Mouse (Mus musculus): Measurements from ENCODE around the gene Srcap. TPM values are rescaled to one million over a fixed set of nuclear protein-coding genes. Genes with fewer than 3 reads are reported as not detected.
"Not testable (repeated sequence)": the region's sequence is repeated elsewhere in the genome, so short reads cannot be mapped to it uniquely, and the experiment has no call there.

The Srcap gene
- polyA plus RNA-seq, 1 experiment from 2014 or later: 51.3 TPM

GRCm38 (mm10) chr7:127476336-127476735 lies 35.4 kb upstream of the Srcap start:
- Histone ChIP-seq H3K4me1 (replicated peaks) (peaks cover 46% of the 10 kb centered on the region), H3K4me2 (no peak overlapping the region), H3K4me3 (no peak overlapping the region), H3K27ac (no peak overlapping the region), H3K9me3 (no peaks in the 10 kb centered on the region), H3K9ac (no peak overlapping the region), H3K27me3 (no peaks in the 10 kb centered on the region), H3K36me3 (peaks cover 42% of the 10 kb centered on the region)
- ATAC-seq (ENCODE audit: low FRiP score): no peak
- 97% methylated on average over 11 of the region's 11 CpGs for WGBS

- H3K9ac ChIP-seq: peak overlapping the region; percentile 99
- peaks cover 47% of the 10 kb centered on the region for H3K36me3 ChIP-seq
- H3K4me1 ChIP-seq (replicated peaks): peaks cover 47% of the 10 kb centered on the region
- 78% methylated on average over 4 of the region's 4 CpGs for WGBS
- no peaks in the 10 kb centered on the region for H3K27me3 ChIP-seq
- H3K4me3 ChIP-seq: peak overlapping the region; percentile 97
- H3K4me2 ChIP-seq: peak overlapping the region; percentile 100
- ATAC-seq (ENCODE audit: low FRiP score): no peak
- no peaks in the 10 kb centered on the region for H3K9me3 ChIP-seq
- H3K27ac ChIP-seq: peak overlapping the region; percentile 94
Measured at GRCm38 (mm10) chr7:127476855-127477254, 34.9 kb upstream of the Srcap start.

- Histone ChIP-seq H3K9me3 (no peaks in the 10 kb centered on the region), H3K4me1 (replicated peaks) (peaks cover 46% of the 10 kb centered on the region), H3K27ac (peak overlapping the region; percentile 94), H3K4me3 (peak overlapping the region; percentile 97), H3K4me2 (peak overlapping the region; percentile 100), H3K36me3 (peaks cover 57% of the 10 kb centered on the region), H3K27me3 (no peaks in the 10 kb centered on the region), H3K9ac (peak overlapping the region; percentile 99)
- WGBS: under 1% methylated on average over 50 of the region's 50 CpGs
- ATAC-seq (ENCODE audit: low FRiP score): peak; percentile 94
Measured at GRCm38 (mm10) chr7:127477687-127478634, 33.8 kb upstream of the Srcap start.

DNA sequence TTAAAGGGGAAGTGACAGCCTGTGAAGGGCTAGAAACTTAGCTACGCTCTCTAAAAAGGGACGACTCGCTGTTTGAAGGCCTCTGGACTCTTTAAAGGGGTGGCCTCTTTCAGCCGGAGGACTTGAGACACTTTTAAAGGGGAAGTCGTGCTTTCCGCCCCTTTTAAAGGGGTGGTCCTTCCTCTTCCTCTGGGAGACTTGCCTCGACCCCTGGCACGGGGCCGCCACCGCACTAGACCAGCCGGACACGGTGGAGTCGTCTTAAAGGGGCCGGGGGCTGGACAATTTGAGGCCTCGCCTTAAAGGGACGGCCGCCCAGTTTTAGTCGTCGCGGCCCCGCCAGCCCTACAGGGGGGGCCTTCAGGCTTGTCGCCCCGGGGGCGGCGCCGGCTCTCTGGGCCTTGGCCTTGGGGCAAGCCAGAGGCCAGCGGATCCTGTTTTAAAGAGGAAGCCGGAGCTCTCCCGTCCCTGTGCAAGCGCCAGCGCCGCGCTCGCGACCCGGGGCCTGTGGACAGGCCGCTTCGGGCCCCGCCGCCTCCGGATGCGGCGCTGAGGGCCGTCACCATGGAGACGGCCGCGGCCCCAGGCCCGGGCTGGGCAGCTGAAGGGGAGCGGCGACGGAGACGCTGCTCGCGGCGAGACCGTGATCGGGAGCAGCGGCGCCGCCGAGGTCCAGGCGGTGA lies 33.0 kb upstream of the Srcap start, which contains the start of gene Fbrs:
TSS of gene Fbrs (plus strand) at position 565 of the 683 bp plus-strand sequence.
- peak; percentile 78 for ATAC-seq (ENCODE audit: low FRiP score)
- Histone ChIP-seq H3K4me2 (peak within 1 kb of the TSS; percentile 100), H3K4me1 (replicated peaks) (peaks cover 44% of the 10 kb centered on the region), H3K27ac (peak within 1 kb of the TSS; percentile 94), H3K4me3 (peak within 1 kb of the TSS; percentile 97), H3K27me3 (no peaks in the 10 kb centered on the region), H3K9me3 (no peaks in the 10 kb centered on the region), H3K36me3 (peaks cover 59% of the 10 kb centered on the region), H3K9ac (peak within 1 kb of the TSS; percentile 99)
- WGBS: under 1% methylated on average over 56 of the region's 62 CpGs

- no peaks in the 10 kb centered on the region for H3K27me3 ChIP-seq
- H3K4me2 ChIP-seq: peak overlapping the region; percentile 100
- peak overlapping the region; percentile 97 for H3K4me3 ChIP-seq
- ATAC-seq (ENCODE audit: low FRiP score): no peak
- 5% methylated on average over 47 of the region's 48 CpGs for WGBS
- H3K36me3 ChIP-seq: peaks cover 59% of the 10 kb centered on the region
- H3K4me1 ChIP-seq (replicated peaks): peaks cover 44% of the 10 kb centered on the region
- H3K27ac ChIP-seq: peak overlapping the region; percentile 94
- H3K9ac ChIP-seq: peak overlapping the region; percentile 99
- H3K9me3 ChIP-seq: no peaks in the 10 kb centered on the region
Measured at GRCm38 (mm10) chr7:127479318-127480225, 32.2 kb upstream of the Srcap start.

DNA sequence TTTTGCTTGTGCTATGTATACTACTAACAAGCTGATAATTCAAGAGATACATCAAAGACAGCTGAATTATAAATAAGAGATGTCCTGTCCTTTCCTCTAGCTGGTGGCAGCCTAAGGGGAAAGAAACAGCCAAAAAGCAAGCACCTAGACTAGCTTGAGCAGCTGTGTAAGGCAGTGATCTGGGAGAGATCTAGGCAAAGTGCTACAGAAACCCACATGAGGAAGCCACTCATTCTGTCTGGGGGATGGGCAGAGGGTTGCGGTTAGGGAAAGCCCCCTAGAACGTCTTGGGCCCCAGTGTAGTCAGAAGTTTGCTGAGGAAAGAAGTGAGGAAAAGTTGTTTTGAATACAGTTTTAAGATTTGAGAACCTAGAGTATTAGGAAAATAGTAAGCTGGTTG lies 31.5 kb upstream of the Srcap start:
- H3K27me3 ChIP-seq: no peaks in the 10 kb centered on the region
- ATAC-seq (ENCODE audit: low FRiP score): no peak
- H3K4me1 ChIP-seq (replicated peaks): peaks cover 44% of the 10 kb centered on the region
- peak overlapping the region; percentile 99 for H3K9ac ChIP-seq
- no peaks in the 10 kb centered on the region for H3K9me3 ChIP-seq
- H3K4me3 ChIP-seq: peak overlapping the region; percentile 97
- peak overlapping the region; percentile 100 for H3K4me2 ChIP-seq
- H3K27ac ChIP-seq: no peak overlapping the region
- peaks cover 59% of the 10 kb centered on the region for H3K36me3 ChIP-seq
- 82% methylated on average over 2 of the region's 2 CpGs for WGBS

DNA sequence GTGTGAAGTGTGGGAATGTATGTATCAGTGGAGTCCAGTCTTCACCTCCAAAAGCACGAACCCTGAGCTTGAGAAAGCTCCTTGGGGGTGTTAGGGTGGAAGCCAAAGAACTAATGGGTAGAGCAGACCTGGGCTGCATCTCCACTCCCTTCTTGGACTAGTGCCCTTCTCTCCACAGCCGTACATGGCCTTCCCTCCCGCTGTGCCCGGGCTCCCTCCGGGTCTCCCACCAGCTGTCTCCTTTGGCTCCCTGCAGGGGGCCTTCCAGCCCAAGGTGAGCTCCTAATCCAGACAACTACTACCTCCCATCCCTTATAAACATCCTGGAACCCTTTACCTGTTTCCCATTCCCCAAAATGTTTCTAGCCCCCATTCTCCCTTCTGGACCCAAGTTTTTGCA lies 26.4 kb upstream of the Srcap start:
- no peak overlapping the region for H3K4me3 ChIP-seq
- peaks cover 24% of the 10 kb centered on the region for H3K4me1 ChIP-seq (replicated peaks)
- H3K9me3 ChIP-seq: no peaks in the 10 kb centered on the region
- H3K9ac ChIP-seq: no peak overlapping the region
- H3K4me2 ChIP-seq: no peak overlapping the region
- no peak for ATAC-seq (ENCODE audit: low FRiP score)
- 74% methylated on average over 5 of the region's 5 CpGs for WGBS
- no peaks in the 10 kb centered on the region for H3K27me3 ChIP-seq
- H3K27ac ChIP-seq: no peak overlapping the region
- peaks cover 94% of the 10 kb centered on the region for H3K36me3 ChIP-seq

GRCm38 (mm10) chr7:127488364-127488763 lies 23.4 kb upstream of the Srcap start:
- H3K4me3 ChIP-seq, H3K9ac ChIP-seq: not testable (repeated sequence)
- WGBS: 86% methylated on average over 5 of the region's 5 CpGs

DNA sequence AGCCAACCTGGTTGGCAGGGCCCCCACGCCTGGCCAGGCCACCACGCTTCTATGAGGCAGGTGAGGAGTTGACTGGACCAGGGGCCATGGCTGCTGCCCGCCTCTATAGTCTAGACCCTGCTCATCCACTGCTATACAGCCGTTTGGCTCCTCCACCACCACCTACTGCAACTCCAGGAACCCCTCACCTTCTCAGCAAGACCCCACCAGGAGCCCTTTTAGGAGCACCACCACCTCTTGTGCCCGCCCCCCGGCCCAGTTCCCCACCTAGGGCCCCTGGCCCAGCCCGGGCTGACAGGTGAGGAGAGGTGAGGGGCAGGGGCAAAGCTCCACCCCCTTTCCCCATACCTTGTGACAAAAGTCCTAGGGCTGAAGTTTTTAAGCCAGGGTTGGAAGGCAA lies 21.8 kb upstream of the Srcap start:
- Histone ChIP-seq H3K27me3 (no peaks in the 10 kb centered on the region), H3K36me3 (peaks cover 77% of the 10 kb centered on the region), H3K9ac (no peak overlapping the region), H3K4me3 (no peak overlapping the region), H3K4me2 (no peak overlapping the region), H3K27ac (no peak overlapping the region), H3K9me3 (no peaks in the 10 kb centered on the region), H3K4me1 (replicated peaks) (no peaks in the 10 kb centered on the region)
- over 99% methylated on average over 7 of the region's 7 CpGs for WGBS
- ATAC-seq (ENCODE audit: low FRiP score): no peak

More at GRCm38 (mm10) chr7:127488364-127488763, 23.4 kb upstream of the Srcap start:
- H3K4me2 ChIP-seq; H3K4me1 ChIP-seq (replicated peaks); ATAC-seq (ENCODE audit: low FRiP score); H3K27me3 ChIP-seq; H3K27ac ChIP-seq; H3K9me3 ChIP-seq: not testable (repeated sequence)
- H3K36me3 ChIP-seq: peaks cover 93% of the 10 kb centered on the region

GRCm38 (mm10) chr7:127491846-127492245 lies 19.9 kb upstream of the Srcap start:
- peaks cover 58% of the 10 kb centered on the region for H3K36me3 ChIP-seq
- 95% methylated on average over 3 of the region's 3 CpGs for WGBS
- no peak for ATAC-seq (ENCODE audit: low FRiP score)
- no peak overlapping the region for H3K9ac ChIP-seq
- H3K4me1 ChIP-seq (replicated peaks): no peaks in the 10 kb centered on the region
- H3K4me2 ChIP-seq: no peak overlapping the region
- H3K4me3 ChIP-seq: no peak overlapping the region
- no peaks in the 10 kb centered on the region for H3K27me3 ChIP-seq
- H3K27ac ChIP-seq: no peak overlapping the region
- no peaks in the 10 kb centered on the region for H3K9me3 ChIP-seq

GRCm38 (mm10) chr7:127494648-127495047 lies 17.1 kb upstream of the Srcap start:
- no peak for ATAC-seq (ENCODE audit: low FRiP score)
- Histone ChIP-seq H3K9me3 (no peaks in the 10 kb centered on the region), H3K27ac (no peak overlapping the region), H3K27me3 (no peaks in the 10 kb centered on the region), H3K36me3 (peaks cover 33% of the 10 kb centered on the region), H3K9ac (no peak overlapping the region), H3K4me3 (no peak overlapping the region), H3K4me1 (replicated peaks) (no peaks in the 10 kb centered on the region), H3K4me2 (no peak overlapping the region)

DNA sequence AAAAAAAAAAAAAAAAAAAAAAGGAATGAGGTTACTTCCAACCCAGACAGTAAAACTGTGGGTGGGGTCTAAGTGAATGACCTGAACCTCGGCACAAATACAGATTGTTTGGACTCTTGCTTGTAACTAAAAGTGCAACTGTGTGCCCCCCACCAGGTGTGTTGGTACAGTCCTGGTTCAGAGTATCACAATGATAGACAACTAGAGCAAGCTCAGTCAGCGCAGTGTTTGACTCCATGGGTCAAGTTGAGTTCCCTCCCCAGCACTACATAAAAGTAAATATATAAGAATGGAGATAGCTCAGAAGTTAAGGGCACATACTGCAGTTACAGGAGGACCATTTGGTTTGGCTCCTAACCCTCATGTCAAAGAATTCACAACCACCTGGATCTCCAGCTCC lies 14.4 kb upstream of the Srcap start:
- no peaks in the 10 kb centered on the region for H3K4me1 ChIP-seq (replicated peaks)
- H3K4me3 ChIP-seq: no peak overlapping the region
- H3K27me3 ChIP-seq: no peaks in the 10 kb centered on the region
- H3K4me2 ChIP-seq: no peak overlapping the region
- no peak overlapping the region for H3K27ac ChIP-seq
- WGBS: 90% methylated on average over 2 of the region's 2 CpGs
- H3K9ac ChIP-seq: no peak overlapping the region
- H3K9me3 ChIP-seq: no peaks in the 10 kb centered on the region
- no peak for ATAC-seq (ENCODE audit: low FRiP score)
- H3K36me3 ChIP-seq: peaks cover 5% of the 10 kb centered on the region

Measured in hindbrain, embryonic 13.5 days (tissue).